Mouse (Mus musculus) megakaryocyte progenitor cell, adult 5-6 weeks (primary cell): ENCODE data around the gene Xylb. TPM values are rescaled to one million over a fixed set of nuclear protein-coding genes. Genes with fewer than 3 reads are reported as not detected.
"Not testable (repeated sequence)": the region's sequence is repeated elsewhere in the genome, so short reads cannot be mapped to it uniquely, and the experiment has no call there.

Experiments
- ATAC-seq: replicated peaks from 2 replicates; pipeline ENCODE4 v1.8.0; 2016; ENCODE audit warnings: mild to moderate bottlenecking, moderate TSS enrichment, inconsistent platforms; ENCODE audit not compliant: poor library complexity
- total RNA-seq, 2 experiments: library from RNA; stranded (forward) in 1 of 2; stranded (reverse) in 1 of 2; fragments of 157-497, 149-512 nt in 1 of 2; fragments of 200-1000 nt in 1 of 2; gene quantifications; 2 replicates each; pipeline versions ENCODE4 v1.2.3 to v1.2.4; 2015 to 2017

Xylb gene
- total RNA-seq, 2 experiments from 2014 or later = 2.2 to 3.8 TPM

GRCm38 (mm10) chr9:119340909-119341816 lies 16.0 kb upstream of the Xylb start, which contains the start of gene Myd88:
Gene Myd88 (minus strand): TSS chr9:119341411.
- peak; percentile 87 for ATAC-seq

GRCm38 (mm10) chr9:119342728-119343127 lies 14.5 kb upstream of the Xylb start:
- no peak for ATAC-seq

- no peak for ATAC-seq
These were observed 10.8 kb upstream of the Xylb start for GRCm38 (mm10) chr9:119346376-119346775.

- no peak for ATAC-seq
These were observed 6.7 kb upstream of the Xylb start for GRCm38 (mm10) chr9:119350531-119350930.

GRCm38 (mm10) chr9:119350947-119351705 lies 6.1 kb upstream of the Xylb start:
- ATAC-seq = no peak

GRCm38 (mm10) chr9:119352060-119352459 lies 5.1 kb upstream of the Xylb start:
- peak; percentile 99 for ATAC-seq

GRCm38 (mm10) chr9:119353926-119354325 lies 3.3 kb upstream of the Xylb start:
- ATAC-seq = no peak

- ATAC-seq = no peak
These were observed 1.2 kb upstream of the Xylb start for GRCm38 (mm10) chr9:119355943-119356342.

GRCm38 (mm10) chr9:119358058-119358429 lies 863 bp downstream of the Xylb start:
- ATAC-seq = no peak

GRCm38 (mm10) chr9:119361416-119361815 lies 4.2 kb downstream of the Xylb start:
- no peak for ATAC-seq

- ATAC-seq = no peak
These were observed 6.0 kb downstream of the Xylb start for GRCm38 (mm10) chr9:119363229-119363628.

GRCm38 (mm10) chr9:119365284-119365683 lies 8.1 kb downstream of the Xylb start, which contains the start of gene Slc22a14:
Gene Slc22a14 (minus strand): TSS chr9:119365553.
- ATAC-seq = peak; percentile 77

GRCm38 (mm10) chr9:119368367-119368766 lies 11.2 kb downstream of the Xylb start:
- ATAC-seq = no peak

GRCm38 (mm10) chr9:119370770-119371169 lies 13.6 kb downstream of the Xylb start:
- not testable (repeated sequence) for ATAC-seq

GRCm38 (mm10) chr9:119371251-119371650 lies 14.1 kb downstream of the Xylb start:
- ATAC-seq = no peak

- no peak for ATAC-seq
These were observed 17.8 kb downstream of the Xylb start for GRCm38 (mm10) chr9:119375008-119375407.

- ATAC-seq = no peak
These were observed 18.4 kb downstream of the Xylb start for GRCm38 (mm10) chr9:119375556-119375955.

- ATAC-seq = peak; percentile 52; the same call in 1 of the 2 replicates
These were observed 21.1 kb downstream of the Xylb start for GRCm38 (mm10) chr9:119378231-119378630.

- ATAC-seq = no peak
These were observed 25.4 kb downstream of the Xylb start for GRCm38 (mm10) chr9:119382603-119383002.

GRCm38 (mm10) chr9:119388956-119389355 lies 31.8 kb downstream of the Xylb start:
- ATAC-seq = peak; percentile 54; the same call in 1 of the 2 replicates

- no peak for ATAC-seq
These were observed 33.0 kb downstream of the Xylb start for GRCm38 (mm10) chr9:119390214-119390613.

GRCm38 (mm10) chr9:119394808-119395207 lies 37.6 kb downstream of the Xylb start:
- peak; percentile 58 for ATAC-seq
